ENCODE assay signal across 11 mouse cellular contexts in the genomic region with DNA sequence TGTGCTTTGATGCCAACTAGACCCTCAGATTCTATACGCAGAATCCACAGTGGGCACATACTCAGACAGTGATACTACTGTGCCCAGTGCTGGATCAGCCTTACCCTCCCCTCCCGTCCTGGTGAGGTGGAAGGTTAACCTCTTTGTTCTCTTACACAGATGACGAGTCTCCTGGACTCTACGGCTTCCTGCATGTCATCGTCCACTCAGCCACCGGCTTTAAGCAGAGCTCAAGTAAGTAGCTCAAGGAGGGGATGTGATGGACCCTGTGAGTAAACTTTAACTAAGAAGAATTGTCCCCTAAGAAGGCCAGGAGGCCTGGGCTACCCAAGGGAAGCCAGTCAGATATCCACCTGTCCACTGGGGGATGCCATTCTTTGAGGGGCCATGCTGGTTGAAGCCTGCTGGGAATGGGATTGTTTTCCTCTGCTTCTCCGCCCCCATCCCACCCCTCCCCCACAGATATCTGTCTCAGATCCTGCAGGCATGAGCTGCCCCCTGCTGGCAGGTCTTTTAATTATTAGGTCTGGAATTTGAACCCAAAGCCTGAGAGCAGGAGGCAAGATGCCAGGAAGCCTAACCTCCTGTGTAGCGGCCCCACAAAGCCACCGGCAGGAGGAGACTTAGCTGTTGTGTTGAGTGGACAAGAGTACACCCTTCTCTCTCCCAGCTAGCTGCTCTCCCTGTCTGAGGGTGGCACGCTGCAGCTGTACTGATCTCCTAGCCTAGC. TPM values are rescaled to one million over a fixed set of nuclear protein-coding genes. Genes with fewer than 3 reads are reported as not detected.
DNase-seq lines count a peak whose midpoint lies in the region; ATAC-seq and TF ChIP-seq lines count a peak whose summit lies in the region.
"Had no signal": no experiment of that assay in that cellular context is flagged by ENCODE, and none has a peak within 500 bp of the region (broad histone marks: within the 10 kb centered on the region; RNA-seq: fewer than 3 reads in every experiment).

No protein-coding gene starts in this region.

- peak; percentile 45 for TF ChIP-seq CTCF in kidney, postnatal 0 days (IDR thresholded peaks at IDR 0.05; ENCODE audit: low read depth)

- no peaks in the 10 kb centered on the region for H3K9me3 ChIP-seq in kidney, embryonic 14.5 days (ENCODE audit: control insufficient read depth, low read length)
- H3K9me3 ChIP-seq in ES-E14 (ENCODE audit: control insufficient read depth, insufficient read depth, low read depth, low read length) = no peaks in the 10 kb centered on the region
- no peaks in the 10 kb centered on the region for H3K9me3 ChIP-seq in kidney, postnatal 0 days (replicated peaks; ENCODE audit: low read length)

- H3K4me2 ChIP-seq in kidney, embryonic 14.5 days (replicated peaks; ENCODE audit: low read depth, low read length) = no peak overlapping the region
- H3K4me2 ChIP-seq in kidney, postnatal 0 days (ENCODE audit: low read length) = no peak overlapping the region
- H3K4me2 ChIP-seq: hindbrain, embryonic 14.5 days had no signal

- H3K4me1 ChIP-seq in kidney, embryonic 14.5 days (ENCODE audit: control insufficient read depth, insufficient read depth, low read length) = peaks cover 18% of the 10 kb centered on the region
- H3K4me1 ChIP-seq in ES-E14 (ENCODE audit: control insufficient read depth in 2 of 2, insufficient read depth in 2 of 2, low read length in 2 of 2, poor library complexity in 1 of 2) = peaks cover 0 to 3% of the 10 kb centered on the region in 2 experiments; a peak in 1 of 4 replicates
- H3K4me1 ChIP-seq in kidney, postnatal 0 days (replicated peaks; ENCODE audit: insufficient read depth, low read length) = no peaks in the 10 kb centered on the region

- no peak overlapping the region for H3K4me3 ChIP-seq in kidney, embryonic 14.5 days (ENCODE audit: low read length)
- H3K4me3 ChIP-seq in ES-E14 (ENCODE audit: insufficient read depth in 1 of 2, low read depth in 1 of 2, low read length in 2 of 2, poor library complexity in 1 of 2, severe bottlenecking in 1 of 2) = no peak overlapping the region
- no peak overlapping the region for H3K4me3 ChIP-seq in kidney, postnatal 0 days (replicated peaks; ENCODE audit: low read depth, low read length)

- H3K27me3 ChIP-seq in kidney, embryonic 14.5 days (ENCODE audit: control insufficient read depth, insufficient read depth, low read length) = no peaks in the 10 kb centered on the region
- H3K27me3 ChIP-seq in kidney, postnatal 0 days (ENCODE audit: insufficient read depth, low read length) = no peaks in the 10 kb centered on the region

- ATAC-seq in kidney, embryonic 14.5 days (ENCODE audit: low FRiP score, low TSS enrichment) = no peak
- ATAC-seq in kidney, postnatal 0 days (replicated peaks; ENCODE audit: low FRiP score, low read depth) = peak; percentile 44
- ATAC-seq in monocyte, adult 5-6 weeks (replicated peaks; ENCODE audit: insufficient number of reproducible peaks, low FRiP score, low TSS enrichment, poor library complexity, severe bottlenecking) = no peak
- ATAC-seq: forebrain, embryonic 16.5 days had no signal

- no peak overlapping the region for H3K9ac ChIP-seq in kidney, embryonic 14.5 days (ENCODE audit: low read depth, low read length)
- no peak overlapping the region for H3K9ac ChIP-seq in ES-E14 (ENCODE audit: insufficient read depth, low read depth, low read length, poor library complexity, severe bottlenecking)
- no peak overlapping the region for H3K9ac ChIP-seq in kidney, postnatal 0 days (ENCODE audit: low read depth, low read length)
- H3K9ac ChIP-seq: hindbrain, embryonic 14.5 days had no signal

- in situ Hi-C loops in ES-E14 (cut with MboI; ENCODE audit: low sequenced_read_pairs in 2 of 2, unreplicated experiment in 2 of 2) = loop anchor here in 1 of 2 experiments (25.0 kb wide), 1 partner anchor 223 kb away; no protein-coding TSS in a partner anchor

- WGBS in kidney, embryonic 14.5 days = 74% methylated on average over 10 of the region's 10 CpGs
- 66% methylated on average over 10 of the region's 10 CpGs for WGBS in kidney, postnatal 0 days

- DNase-seq in kidney, adult 18-20 months = peak; percentile 63
- DNase-seq in A20 (ENCODE audit: low read depth, low spot score) = peak; percentile 21
- peak; percentile 30 for DNase-seq in ES-E14 (ENCODE audit: low read depth, low spot score)
- DNase-seq in kidney, postnatal 0 days (ENCODE audit: low spot score) = no peak
- no peak for DNase-seq in spleen, postnatal 36 days (ENCODE audit: low spot score in 2 of 2)
- DNase-seq: heart, adult 18-20 months; right cerebral cortex, postnatal 4 days had no signal

- H3K27ac ChIP-seq in kidney, embryonic 14.5 days (ENCODE audit: low read depth, low read length) = no peak overlapping the region
- no peak overlapping the region for H3K27ac ChIP-seq in ES-E14 (ENCODE audit: insufficient read depth, low read depth, low read length, poor library complexity, severe bottlenecking)
- no peak overlapping the region for H3K27ac ChIP-seq in kidney, postnatal 0 days
- H3K27ac ChIP-seq: hindbrain, embryonic 14.5 days had no signal

- H3K36me3 ChIP-seq in kidney, embryonic 14.5 days (ENCODE audit: control insufficient read depth, insufficient read depth, low read length) = peaks cover 35% of the 10 kb centered on the region
- H3K36me3 ChIP-seq in ES-E14 (ENCODE audit: control insufficient read depth, insufficient read depth, low read length, poor library complexity, severe bottlenecking) = peaks cover 8% of the 10 kb centered on the region; the same call in 1 of the 2 replicates
- peaks cover 19% of the 10 kb centered on the region; the same call in 1 of the 2 replicates for H3K36me3 ChIP-seq in kidney, postnatal 0 days (ENCODE audit: insufficient read depth, low read length)

TF ChIP-seq in ES-E14, 5 proteins besides CTCF, POLR2A, EP300 and RAD21:
- TF ChIP-seq HCFC1 (IDR thresholded peaks at IDR 0.05; ENCODE audit: borderline replicate concordance, insufficient read depth, low read length) (no peak), MAFK (IDR thresholded peaks at IDR 0.05; ENCODE audit: insufficient read depth, low read depth, low read length) (no peak), ZNF384 (IDR thresholded peaks at IDR 0.05; ENCODE audit: low read depth, low read length) (no peak)

RNA-seq across cellular contexts. Expression of a gene that starts 51.5 kb away (rescaled TPM):
- polyA plus RNA-seq in kidney, embryonic 14.5 days (2014; fragmentation: Nextera tagmentation; extraction: Ambion mirVana) = 17.2 and 27.6 TPM in 2 replicates
- total RNA-seq in ES-E14 (2012; rRNA removed) = 23.5 TPM in 2 replicates
- 18.7 and 19.7 TPM in 2 replicates for polyA plus RNA-seq in kidney, postnatal 0 days (2015; fragmentation: Nextera tagmentation; extraction: Ambion mirVana)
- 34.2 to 50.5 TPM (median 34.5 TPM) in 3 replicates for total RNA-seq in monocyte, adult 5-6 weeks (2017)

Comparison
In these comparisons a context has a peak if more than half of its experiments do, and no peak if none do; other contexts are left out.
1. DNase-seq: peak in kidney, adult 18-20 months (single experiment), A20 (single experiment) and ES-E14 (single experiment); none in kidney, postnatal 0 days (single experiment) and spleen, postnatal 36 days (0 of 2).